Mouse (Mus musculus) midbrain, embryonic 11.5 days (tissue): Measurements from ENCODE around the gene Rufy2. TPM values are rescaled to one million over a fixed set of nuclear protein-coding genes. Genes with fewer than 3 reads are reported as not detected.

Experiments
- ATAC-seq: fragments of 200-750 bp; cut with Nextera tagmentation; 2 replicates; pipeline ENCODE4 v1.8.0; 2017; ENCODE audit warnings: moderate TSS enrichment, moderate library complexity; ENCODE audit not compliant: low FRiP score
- DNase-seq: peaks from one replicate; pipeline ENCODE4 v3.0.0; 2015; ENCODE audit warnings: low spot score; ENCODE audit errors: missing footprints
- H3K27ac ChIP-seq: fragments of 300-500 bp; sonication (generic); 2 replicates; pipeline ENCODE4 v1.5.1; 2014; ENCODE audit warnings: low read depth, low read length
- H3K27me3 ChIP-seq: fragments of 300-500 bp; sonication (generic); 2 replicates; pipeline ENCODE4 v1.6.1; 2014; ENCODE audit warnings: mild to moderate bottlenecking, low read length, moderate library complexity, mixed read lengths; ENCODE audit not compliant: control insufficient read depth, insufficient read depth
- H3K36me3 ChIP-seq: fragments of 300-500 bp; sonication (generic); 2 replicates; pipeline ENCODE4 v1.6.1; 2014; ENCODE audit warnings: mild to moderate bottlenecking, low read length, moderate library complexity, mixed read lengths; ENCODE audit not compliant: control insufficient read depth, insufficient read depth
- H3K4me1 ChIP-seq: fragments of 300-500 bp; sonication (generic); 2 replicates; pipeline ENCODE4 v1.6.1; 2014; ENCODE audit warnings: low read length; ENCODE audit not compliant: control insufficient read depth, insufficient read depth
- H3K4me2 ChIP-seq: fragments of 300-500 bp; sonication (generic); 2 replicates; pipeline ENCODE4 v1.6.1; 2014; ENCODE audit warnings: mild to moderate bottlenecking, moderate library complexity
- H3K4me3 ChIP-seq: fragments of 300-500 bp; sonication (generic); 2 replicates; pipeline ENCODE4 v1.5.1; 2014; ENCODE audit warnings: low read depth, low read length
- H3K9ac ChIP-seq: fragments of 300-500 bp; sonication (generic); 2 replicates; pipeline ENCODE4 v1.6.1; 2014; ENCODE audit warnings: low read length
- H3K9me3 ChIP-seq: fragments of 300-500 bp; sonication (generic); 2 replicates; pipeline ENCODE4 v1.6.1; 2016; ENCODE audit warnings: low read length; ENCODE audit not compliant: control insufficient read depth
- WGBS: fragments of 180-500 bp; shearing (Covaris S2); extraction: QIAGEN DNeasy Blood & Tissue Kit; methylation state at CpG from one replicate; pipeline ENCODE4 v1.1.7; 2014; 5-methylcytosine and 5-hydroxymethylcytosine counted together
- polyA plus RNA-seq: library from polyadenylated mRNA; unstranded; fragments of >200 nt; fragmentation: Nextera tagmentation; extraction: Ambion mirVana; gene quantifications from 2 replicates; pipeline ENCODE4 v1.2.1, GENCODE M21; 2014

Gene Rufy2
- polyA plus RNA-seq, 1 experiment from 2014 or later = 23.2 TPM

DNA sequence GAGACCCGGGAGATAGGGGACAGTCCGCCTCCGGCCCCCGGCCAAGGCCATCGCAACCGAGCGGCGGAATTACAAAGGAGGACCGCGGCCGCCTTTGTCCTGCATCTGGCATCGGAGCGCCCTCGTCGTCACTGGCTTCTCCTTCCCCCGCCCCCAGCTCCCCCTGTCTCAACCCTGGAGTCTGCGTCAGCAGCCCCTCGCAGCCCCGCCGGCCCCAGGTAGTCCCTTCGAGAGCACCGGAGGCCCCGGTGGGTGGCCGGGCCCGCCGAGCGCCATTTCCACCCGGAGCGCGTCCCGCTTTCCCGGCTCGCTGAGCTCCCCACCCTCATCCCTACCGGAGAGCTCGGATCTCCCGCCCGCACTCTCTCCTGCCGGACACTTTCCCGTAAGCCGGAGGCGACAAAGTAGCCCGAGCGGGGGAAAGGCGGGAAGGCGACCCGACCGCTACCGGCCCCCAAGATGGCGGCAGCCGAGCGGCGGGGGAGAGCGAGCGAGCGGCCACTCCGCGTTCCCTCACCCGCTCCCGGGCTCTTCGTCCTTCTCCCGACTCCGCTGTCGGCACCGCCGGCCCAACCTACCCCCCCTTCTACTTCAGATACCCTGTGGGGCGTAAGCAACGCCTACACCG, 43.2 kb downstream of the Rufy2 start:
- H3K4me2 ChIP-seq = peak overlapping the region; percentile 80
- H3K36me3 ChIP-seq = no peaks in the 10 kb centered on the region
- H3K9me3 ChIP-seq = no peaks in the 10 kb centered on the region
- peak overlapping the region; percentile 81 for H3K4me3 ChIP-seq
- H3K4me1 ChIP-seq = peaks cover 40% of the 10 kb centered on the region
- peak; percentile 28 for ATAC-seq
- no peak for DNase-seq
- peak overlapping the region; percentile 97 for H3K9ac ChIP-seq
- H3K27me3 ChIP-seq = no peaks in the 10 kb centered on the region
- WGBS = under 1% methylated on average over 65 of the region's 68 CpGs
- H3K27ac ChIP-seq = peak overlapping the region; percentile 100

DNA sequence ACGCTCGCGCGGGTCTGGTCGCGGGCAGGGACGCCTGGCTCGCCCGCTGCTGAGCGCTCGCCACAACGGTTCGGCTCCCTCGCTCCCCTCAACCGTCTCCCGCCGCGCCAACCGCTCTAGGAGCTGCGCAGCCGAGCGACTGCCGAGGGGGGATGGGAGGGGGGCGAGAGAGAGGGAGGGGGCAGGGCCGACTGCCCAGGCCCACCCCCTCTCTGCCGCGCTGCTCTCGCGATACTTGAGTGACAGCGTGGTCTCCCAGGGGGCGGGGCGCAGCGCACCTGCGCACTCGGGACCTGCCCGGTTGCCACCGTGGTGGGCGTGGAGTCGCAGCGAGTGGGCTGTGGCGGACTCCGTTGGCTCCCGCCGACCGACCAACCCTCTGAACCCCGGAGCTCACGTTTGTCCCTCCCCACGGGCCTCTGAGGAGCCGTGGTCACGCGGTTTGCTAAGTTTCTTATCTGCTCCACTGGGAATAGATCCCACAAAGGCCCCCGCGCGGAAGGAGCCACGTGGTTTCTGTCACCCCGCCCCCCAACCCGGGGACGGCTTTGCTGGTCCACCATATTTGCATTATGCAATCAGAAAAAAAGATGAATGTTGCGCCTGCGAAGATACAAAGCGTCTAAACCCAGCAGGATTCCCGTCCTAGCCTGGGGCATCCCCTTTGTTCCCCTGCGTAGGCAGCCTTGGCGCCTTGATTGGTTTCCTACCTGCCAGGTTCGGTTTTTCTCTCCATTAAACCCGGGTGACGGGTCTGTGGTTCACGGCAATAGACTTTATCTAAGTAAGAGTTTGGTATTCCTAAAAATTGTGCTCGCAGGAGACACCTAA, 43.9 kb downstream of the Rufy2 start, which contains the start of the genes Hnrnph3 and Pbld2:
Hnrnph3 (minus strand) TSS at position 469 of the 831 bp plus-strand sequence.
Pbld2 (plus strand) TSS at position 567 of the 831 bp plus-strand sequence.
- Histone ChIP-seq H3K27ac (peak within 1 kb of the TSS; percentile 100), H3K27me3 (no peaks in the 10 kb centered on the region), H3K9me3 (no peaks in the 10 kb centered on the region), H3K36me3 (no peaks in the 10 kb centered on the region), H3K4me1 (peaks cover 43% of the 10 kb centered on the region), H3K9ac (peak within 1 kb of the TSS; percentile 97), H3K4me2 (peak within 1 kb of the TSS; percentile 80), H3K4me3 (peak within 1 kb of the TSS; percentile 81)
- ATAC-seq = peak; percentile 93
- DNase-seq = peak; percentile 100
- under 1% methylated on average over 69 of the region's 69 CpGs for WGBS

DNA sequence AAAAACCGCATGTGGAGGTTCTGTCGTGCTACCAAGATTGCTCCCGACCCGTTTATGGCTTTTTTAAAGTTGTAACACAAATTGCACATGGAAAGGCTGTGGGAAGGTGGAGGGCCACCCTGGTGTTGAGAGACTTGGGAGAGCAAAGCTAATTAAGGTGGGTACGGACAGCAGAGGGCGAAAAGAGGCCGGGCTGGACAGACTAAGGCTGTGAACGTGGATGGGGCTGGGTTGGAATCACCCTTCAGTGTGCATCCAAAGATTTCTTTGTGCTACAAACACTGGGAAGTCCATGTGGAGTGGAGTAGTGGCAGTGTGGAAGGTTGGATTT, 44.5 kb downstream of the Rufy2 start:
- Histone ChIP-seq H3K36me3 (no peaks in the 10 kb centered on the region), H3K9ac (peak overlapping the region; percentile 97), H3K4me2 (peak overlapping the region; percentile 74), H3K27me3 (no peaks in the 10 kb centered on the region), H3K9me3 (no peaks in the 10 kb centered on the region), H3K4me3 (peak overlapping the region; percentile 81), H3K27ac (peak overlapping the region; percentile 100), H3K4me1 (peaks cover 43% of the 10 kb centered on the region)
- ATAC-seq = peak; percentile 33; the same call in 1 of the 2 replicates
- DNase-seq = peak; percentile 96
- under 1% methylated on average over 8 of the region's 8 CpGs for WGBS

DNA sequence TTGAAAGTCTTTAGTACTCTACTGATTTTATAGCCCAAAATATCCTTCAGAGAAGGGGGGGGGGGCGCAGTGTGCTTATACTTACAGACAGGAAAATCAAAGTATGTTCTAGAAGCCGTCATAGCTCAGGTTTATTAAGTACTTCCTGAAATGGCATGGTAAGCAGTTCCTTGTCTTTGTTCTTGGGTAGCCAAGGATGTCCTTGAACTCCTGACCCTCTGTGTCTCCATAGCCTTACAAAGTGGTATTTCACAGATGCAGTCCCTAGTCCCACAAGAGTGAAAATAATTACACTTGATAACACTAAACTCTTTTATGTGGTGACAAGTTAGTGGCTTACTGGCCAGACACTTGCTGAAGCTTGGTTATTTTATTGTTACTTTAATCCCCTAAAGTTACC, 45.0 kb downstream of the Rufy2 start:
- ATAC-seq (no peak), DNase-seq (peak; percentile 93)
- H3K4me1 ChIP-seq = peaks cover 43% of the 10 kb centered on the region

DNA sequence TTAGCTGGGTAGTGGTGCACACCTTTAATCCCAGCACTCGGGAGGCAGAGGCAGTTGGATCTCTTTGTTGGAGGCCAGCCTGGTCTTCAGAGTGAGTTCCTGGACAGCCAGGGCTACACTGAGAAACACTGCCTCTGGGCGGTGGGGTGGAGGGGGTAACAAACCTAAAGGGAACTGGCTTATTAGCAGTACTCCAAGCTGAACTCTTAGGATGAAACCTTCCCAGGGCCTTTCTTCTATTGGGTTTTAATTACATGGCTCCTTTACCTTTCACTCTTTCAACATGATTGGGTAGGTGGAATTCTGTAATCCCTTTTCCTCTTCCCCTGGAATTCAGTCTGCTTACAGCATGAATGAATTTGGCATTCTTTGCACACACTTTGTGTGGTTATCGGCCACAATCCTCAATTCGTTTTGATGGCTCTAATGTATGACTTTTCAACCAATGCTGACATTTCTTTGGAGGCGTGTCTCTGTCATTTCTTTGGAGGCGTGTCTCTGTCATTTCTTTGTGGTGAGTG, 45.5 kb downstream of the Rufy2 start:
- H3K27ac ChIP-seq = peak overlapping the region; percentile 100
- H3K4me1 ChIP-seq = peaks cover 38% of the 10 kb centered on the region
- no peaks in the 10 kb centered on the region for H3K9me3 ChIP-seq
- peak overlapping the region; percentile 97 for H3K9ac ChIP-seq
- no peaks in the 10 kb centered on the region for H3K27me3 ChIP-seq
- H3K36me3 ChIP-seq = no peaks in the 10 kb centered on the region
- H3K4me3 ChIP-seq = no peak overlapping the region
- ATAC-seq (no peak), DNase-seq (peak; percentile 95)
- H3K4me2 ChIP-seq = peak overlapping the region; percentile 74
- WGBS = 9% methylated on average over 6 of the region's 6 CpGs

More for the DNA sequence above, 45.0 kb downstream of the Rufy2 start:
- Histone ChIP-seq H3K9ac (peak overlapping the region; percentile 97), H3K4me3 (peak overlapping the region; percentile 81), H3K9me3 (no peaks in the 10 kb centered on the region), H3K36me3 (no peaks in the 10 kb centered on the region), H3K27me3 (no peaks in the 10 kb centered on the region), H3K27ac (peak overlapping the region; percentile 100), H3K4me2 (peak overlapping the region; percentile 74)
- 11% methylated on average over 2 of the region's 2 CpGs for WGBS

DNA sequence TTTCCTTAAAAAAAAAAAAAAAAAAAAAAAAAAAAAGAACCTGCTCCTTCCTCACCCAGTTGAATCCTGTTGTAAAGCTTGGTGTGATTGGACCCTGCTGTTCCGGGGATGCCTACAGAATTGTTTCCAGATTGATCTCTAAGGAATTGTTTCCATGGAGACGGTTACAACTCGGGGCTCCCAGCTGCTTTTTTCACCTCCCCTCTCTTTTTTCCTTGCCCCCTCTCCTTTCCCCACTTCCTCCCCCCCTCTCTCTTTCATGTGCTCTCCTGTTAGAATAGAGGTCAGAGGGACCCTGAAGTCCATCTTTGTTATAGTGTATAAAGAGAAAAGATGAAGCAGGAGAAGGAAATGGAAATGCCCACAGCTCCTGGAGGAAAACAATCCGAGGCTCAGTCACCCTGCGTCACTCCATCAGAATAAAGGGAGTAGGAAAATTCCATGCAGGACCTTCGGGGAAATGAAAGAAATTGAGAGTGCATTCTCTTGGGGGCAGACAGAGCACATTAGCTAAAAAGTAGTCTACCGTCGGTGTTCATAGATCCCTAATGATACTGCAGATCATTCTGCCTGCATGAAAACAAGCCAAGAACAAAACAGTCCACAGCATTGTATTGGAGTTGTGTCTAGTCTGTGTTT, 46.3 kb downstream of the Rufy2 start:
- no peaks in the 10 kb centered on the region for H3K9me3 ChIP-seq
- H3K36me3 ChIP-seq = no peaks in the 10 kb centered on the region
- H3K27me3 ChIP-seq = no peaks in the 10 kb centered on the region
- peaks cover 32% of the 10 kb centered on the region for H3K4me1 ChIP-seq
- peak overlapping the region; percentile 74 for H3K4me2 ChIP-seq
- ATAC-seq (peak; percentile 17), DNase-seq (peak; percentile 94)
- H3K4me3 ChIP-seq = no peak overlapping the region; the same call in 1 of the 2 replicates
- H3K9ac ChIP-seq = peak overlapping the region; percentile 35
- peak overlapping the region; percentile 100 for H3K27ac ChIP-seq
- 5% methylated on average over 8 of the region's 8 CpGs for WGBS

DNA sequence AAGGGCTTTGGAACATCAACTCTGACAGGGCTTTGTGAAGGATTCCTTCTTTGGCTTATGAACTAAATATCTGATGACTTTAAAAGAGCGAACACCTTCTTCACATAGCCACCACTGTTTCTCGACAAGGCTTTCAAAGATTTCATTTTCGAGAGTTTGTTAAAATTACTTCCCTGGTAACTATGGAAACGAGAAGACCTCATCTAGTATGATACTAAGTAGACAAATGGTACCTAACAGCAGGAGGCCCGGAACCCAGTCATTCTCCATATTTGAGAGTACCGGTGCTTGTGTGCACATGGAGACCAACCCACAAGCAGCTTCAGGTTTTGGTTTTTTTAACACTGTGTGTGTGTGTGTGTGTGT, 46.8 kb downstream of the Rufy2 start:
- peak overlapping the region; percentile 35 for H3K9ac ChIP-seq
- 31% methylated on average over 6 of the region's 6 CpGs for WGBS
- H3K36me3 ChIP-seq = no peaks in the 10 kb centered on the region
- H3K9me3 ChIP-seq = no peaks in the 10 kb centered on the region
- no peak overlapping the region for H3K4me3 ChIP-seq
- H3K27me3 ChIP-seq = no peaks in the 10 kb centered on the region
- H3K27ac ChIP-seq = peak overlapping the region; percentile 100
- peak; percentile 94 for DNase-seq
- no peak for ATAC-seq
- peak overlapping the region; percentile 35 for H3K4me2 ChIP-seq
- H3K4me1 ChIP-seq = peaks cover 27% of the 10 kb centered on the region

DNA sequence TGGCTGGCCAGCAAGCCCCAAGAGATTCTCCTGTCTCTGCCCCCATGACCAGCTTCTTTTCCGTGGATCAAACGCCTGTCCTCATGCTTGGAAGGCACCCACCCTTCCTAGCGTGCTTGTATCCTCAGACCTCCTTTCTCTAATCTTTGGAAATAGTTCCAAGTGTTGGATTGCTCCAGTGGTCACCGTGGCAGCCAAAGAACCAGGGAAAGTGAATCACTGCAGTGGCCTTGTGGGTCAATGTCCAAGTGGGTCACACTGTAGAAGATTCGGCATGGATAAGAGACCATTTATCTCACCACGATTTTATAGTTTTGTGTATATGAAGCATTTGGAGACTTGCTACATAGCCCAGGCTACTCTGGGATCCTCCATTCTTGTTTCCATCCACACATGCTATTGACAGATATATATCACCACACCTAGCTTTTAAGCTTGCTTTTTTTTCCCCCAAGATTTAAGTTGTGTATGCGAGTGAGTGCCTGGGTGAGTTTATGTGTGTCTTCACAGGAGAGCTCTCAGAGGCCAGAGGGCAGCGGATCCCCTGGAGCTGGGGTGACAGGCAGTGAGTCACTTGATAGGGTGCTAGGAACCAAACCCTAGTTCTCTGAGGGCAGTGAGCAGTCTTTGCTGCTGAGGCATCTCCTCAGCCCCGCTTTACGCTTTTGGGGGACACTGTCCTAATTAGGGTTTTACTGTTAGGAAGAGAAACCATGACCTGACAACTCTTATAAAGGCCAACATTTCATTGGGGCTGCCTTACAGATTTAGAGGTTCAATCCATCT, 47.5 kb downstream of the Rufy2 start:
- Histone ChIP-seq H3K27ac (peak overlapping the region; percentile 100), H3K9ac (no peak overlapping the region), H3K4me3 (no peak overlapping the region), H3K4me1 (peaks cover 24% of the 10 kb centered on the region), H3K36me3 (no peaks in the 10 kb centered on the region), H3K27me3 (no peaks in the 10 kb centered on the region), H3K4me2 (no peak overlapping the region; the same call in 1 of the 2 replicates), H3K9me3 (no peaks in the 10 kb centered on the region)
- ATAC-seq = no peak
- 83% methylated on average over 10 of the region's 10 CpGs for WGBS
- peak; percentile 61 for DNase-seq
